Mouse (Mus musculus): ENCODE data around the gene Fam234a. TPM values are rescaled to one million over a fixed set of nuclear protein-coding genes. Genes with fewer than 3 reads are reported as not detected.

The Fam234a gene
- polyA plus RNA-seq, 1 experiment from 2014 or later, result 27.6 TPM

DNA sequence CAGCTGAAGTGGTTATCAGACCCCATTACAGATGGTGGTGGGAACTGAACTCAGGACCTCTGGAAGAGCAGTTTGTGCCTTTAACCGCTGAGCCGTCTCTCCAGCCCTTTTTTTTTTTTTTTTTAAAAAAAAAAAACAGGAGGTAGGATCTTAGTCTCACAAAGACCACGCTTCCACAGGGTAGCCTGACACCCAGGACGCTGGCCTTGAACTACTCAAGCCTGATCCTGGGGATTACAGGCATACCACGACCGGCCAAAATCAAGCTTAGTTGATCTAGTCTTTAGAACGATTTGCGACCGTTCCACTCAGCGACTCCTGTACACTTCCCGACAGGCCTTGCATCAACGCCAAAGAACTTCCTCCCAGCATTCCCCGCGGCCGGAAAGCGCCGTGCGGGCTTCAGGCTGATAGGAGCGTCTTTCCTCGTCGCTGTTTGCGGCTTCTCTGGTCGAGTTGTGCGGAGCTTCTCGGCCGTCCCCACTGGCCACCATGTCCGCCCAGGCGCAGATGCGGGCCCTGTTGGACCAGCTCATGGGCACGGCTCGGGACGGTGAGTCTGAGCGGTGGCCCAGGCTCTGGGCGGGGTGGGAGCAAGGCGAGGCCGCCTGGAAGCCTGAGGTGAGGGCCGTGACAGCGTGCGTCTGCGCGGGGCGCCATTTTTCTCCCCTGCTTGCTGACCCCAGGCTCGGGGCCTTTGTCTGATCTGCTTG is 8.7 kb upstream of the Fam234a start, which contains the start of gene Luc7l:
TSS of gene Luc7l (plus strand) at position 358 of the 713 bp plus-strand sequence.
- Histone ChIP-seq H3K27me3 (replicated peaks; ENCODE audit: low read depth, poor library complexity, severe bottlenecking) (no peaks in the 10 kb centered on the region), H3K4me3 (peak within 1 kb of the TSS; percentile 78), H3K27ac (replicated peaks) (peak within 1 kb of the TSS; percentile 96), H3K9me3 (no peaks in the 10 kb centered on the region), H3K4me1 (peaks cover 12% of the 10 kb centered on the region), H3K36me3 (replicated peaks) (peaks cover 35% of the 10 kb centered on the region)
- under 1% methylated on average over 43 of the region's 43 CpGs for WGBS
- peak; percentile 95 for DNase-seq (ENCODE audit: low spot score)

DNA sequence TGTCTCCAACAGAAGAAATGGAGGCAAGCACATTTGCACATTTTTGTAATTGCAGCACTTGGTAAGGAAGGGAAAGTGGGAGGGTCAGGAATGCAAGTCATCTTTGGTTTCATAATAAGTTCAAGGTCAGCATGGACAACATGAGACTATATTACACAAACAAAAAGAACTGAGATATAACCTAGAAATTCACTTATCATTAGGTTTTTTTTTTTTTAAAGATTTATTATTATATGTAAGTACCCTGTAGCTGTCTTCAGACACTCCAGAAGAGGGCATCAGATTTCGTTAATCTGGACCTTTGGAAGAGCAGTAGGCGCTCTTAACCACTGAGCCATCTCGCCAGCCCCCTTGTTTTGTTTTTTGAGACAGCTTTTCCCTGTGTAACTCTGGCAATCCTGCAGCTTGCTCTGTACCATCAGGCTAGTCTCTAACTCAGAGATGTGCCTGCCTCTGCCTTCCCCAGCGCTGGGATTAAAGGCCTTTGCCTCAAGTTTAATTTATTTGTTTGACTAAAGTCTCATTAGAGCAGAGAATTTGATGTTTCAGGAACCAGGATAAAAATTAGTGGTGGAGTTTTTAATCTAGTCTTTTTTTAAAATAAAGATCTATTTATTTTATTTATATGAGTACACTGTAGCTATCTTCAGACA is 8.0 kb upstream of the Fam234a start:
- H3K4me1 ChIP-seq, result peaks cover 12% of the 10 kb centered on the region
- no peaks in the 10 kb centered on the region for H3K27me3 ChIP-seq (replicated peaks; ENCODE audit: low read depth, poor library complexity, severe bottlenecking)
- DNase-seq (ENCODE audit: low spot score), result no peak
- WGBS, result 54% methylated on average over 4 of the region's 4 CpGs
- peak overlapping the region; percentile 96 for H3K27ac ChIP-seq (replicated peaks)
- peaks cover 28% of the 10 kb centered on the region for H3K36me3 ChIP-seq (replicated peaks)
- H3K9me3 ChIP-seq, result no peaks in the 10 kb centered on the region
- peak overlapping the region; percentile 78 for H3K4me3 ChIP-seq

DNA sequence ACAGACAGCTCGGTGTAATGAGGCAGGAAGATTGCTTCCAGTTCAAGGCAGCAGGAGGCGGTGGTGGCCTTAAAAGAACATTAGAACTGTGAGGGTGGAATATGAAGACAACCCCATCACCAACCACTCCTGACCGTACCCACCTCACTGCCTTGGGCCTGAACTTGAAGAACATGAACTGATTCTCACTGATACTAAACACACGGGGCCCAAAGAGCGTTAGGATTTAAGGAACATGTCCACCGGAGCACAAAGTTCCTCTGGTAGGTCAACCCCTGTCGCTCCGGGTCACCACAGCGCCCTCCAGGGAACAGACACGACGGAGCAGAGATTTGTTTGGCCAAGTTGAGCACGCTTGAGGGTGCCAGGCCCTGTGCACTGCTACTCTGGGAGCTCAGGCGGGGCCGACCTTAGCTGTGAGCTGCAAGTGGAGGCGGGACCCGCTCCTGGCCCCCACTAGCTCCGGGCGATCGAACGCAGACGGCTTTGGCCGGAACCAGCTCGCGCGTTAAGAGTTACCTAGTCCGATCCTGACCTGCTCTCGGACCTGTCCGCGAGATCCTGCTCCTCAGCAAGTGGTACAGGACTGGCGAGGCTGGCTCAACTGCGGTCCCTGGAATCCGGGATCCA is 456 bp downstream of the Fam234a start:
- WGBS, result under 1% methylated on average over 32 of the region's 32 CpGs
- Histone ChIP-seq H3K4me3 (peak overlapping the region; percentile 65), H3K27ac (replicated peaks) (peak overlapping the region; percentile 76), H3K4me1 (peaks cover 16% of the 10 kb centered on the region), H3K36me3 (replicated peaks) (no peaks in the 10 kb centered on the region), H3K9me3 (no peaks in the 10 kb centered on the region), H3K27me3 (replicated peaks; ENCODE audit: low read depth, poor library complexity, severe bottlenecking) (no peaks in the 10 kb centered on the region)
- no peak for DNase-seq (ENCODE audit: low spot score)

DNA sequence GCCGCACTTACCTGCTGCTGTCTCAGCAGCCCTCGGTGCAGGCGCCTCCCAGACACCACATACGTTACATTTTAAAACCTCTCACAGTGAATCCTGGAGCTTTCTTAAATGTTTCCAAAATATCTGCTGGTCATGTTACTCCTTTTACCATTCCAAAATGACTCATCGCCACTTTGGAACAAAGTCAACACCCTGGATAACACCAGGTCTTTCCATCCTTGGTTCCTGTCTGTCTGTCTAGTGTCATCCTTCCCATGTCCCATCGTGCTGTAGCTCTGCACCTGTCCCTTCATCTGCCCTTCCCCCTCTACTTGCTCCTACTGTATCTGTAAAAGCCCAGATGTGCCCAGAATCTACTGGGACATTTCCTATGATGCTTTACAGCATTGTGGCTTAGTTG is 3.1 kb downstream of the Fam234a start:
- no peak overlapping the region for H3K4me3 ChIP-seq
- WGBS, result 81% methylated on average over 6 of the region's 6 CpGs
- no peaks in the 10 kb centered on the region for H3K36me3 ChIP-seq (replicated peaks)
- H3K4me1 ChIP-seq, result peaks cover 24% of the 10 kb centered on the region
- H3K9me3 ChIP-seq, result no peaks in the 10 kb centered on the region
- DNase-seq (ENCODE audit: low spot score), result no peak
- no peaks in the 10 kb centered on the region for H3K27me3 ChIP-seq (replicated peaks; ENCODE audit: low read depth, poor library complexity, severe bottlenecking)
- no peak overlapping the region for H3K27ac ChIP-seq (replicated peaks)

DNA sequence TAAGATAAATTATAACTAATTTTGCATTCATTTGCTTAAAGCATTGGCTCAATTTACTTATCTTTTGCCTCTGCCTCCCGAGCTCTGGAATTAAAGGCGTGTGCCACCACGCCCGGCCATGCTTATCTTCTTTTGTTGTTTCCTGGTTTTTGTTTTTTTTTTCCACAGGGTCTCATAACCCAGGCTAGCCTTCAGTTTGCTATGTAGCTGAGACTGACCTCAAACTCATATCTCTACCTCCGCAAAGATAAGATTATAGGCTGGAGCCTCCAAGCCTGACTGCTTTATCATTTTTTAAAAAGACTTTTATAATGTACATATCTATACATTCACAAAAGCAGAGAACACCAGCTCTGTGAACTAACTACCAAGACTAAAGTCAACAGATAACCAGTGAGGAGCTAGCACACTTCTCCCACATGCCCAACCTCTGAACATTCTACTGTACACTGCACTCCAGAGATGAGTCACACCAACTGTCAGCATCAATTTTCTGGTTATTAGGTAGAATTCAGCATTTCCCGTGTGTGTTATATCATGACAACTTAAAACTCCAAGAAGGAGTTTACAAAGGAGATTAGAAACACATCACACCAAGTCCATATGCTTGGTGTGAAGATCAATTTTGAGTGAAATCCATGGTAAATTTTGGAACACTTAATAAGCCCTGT is 3.8 kb downstream of the Fam234a start:
- Histone ChIP-seq H3K27me3 (replicated peaks; ENCODE audit: low read depth, poor library complexity, severe bottlenecking) (no peaks in the 10 kb centered on the region), H3K4me3 (no peak overlapping the region), H3K4me1 (peaks cover 32% of the 10 kb centered on the region), H3K27ac (replicated peaks) (no peak overlapping the region), H3K36me3 (replicated peaks) (no peaks in the 10 kb centered on the region), H3K9me3 (no peaks in the 10 kb centered on the region)
- DNase-seq (ENCODE audit: low spot score), result no peak
- WGBS, result 86% methylated on average over 6 of the region's 6 CpGs

DNA sequence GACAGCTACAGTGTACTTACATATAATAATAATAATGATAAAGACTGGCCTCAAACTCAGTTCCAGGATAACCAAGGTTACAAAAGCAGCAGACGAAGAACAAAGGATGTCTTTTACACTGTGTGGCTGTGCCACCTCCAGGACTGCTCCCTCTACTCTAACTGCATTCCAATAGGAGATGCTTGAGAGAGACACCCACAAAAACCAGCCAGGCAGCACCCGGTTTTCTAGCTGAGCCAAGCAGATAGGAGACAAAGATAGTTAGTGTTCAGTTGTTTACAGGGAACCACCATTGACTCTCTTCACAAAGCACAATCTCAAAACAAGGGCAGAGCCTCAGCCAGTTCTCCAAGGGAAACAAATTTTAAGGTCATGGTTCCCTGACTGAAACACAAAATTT is 4.5 kb downstream of the Fam234a start:
- no peak for DNase-seq (ENCODE audit: low spot score)
- H3K36me3 ChIP-seq (replicated peaks), result no peaks in the 10 kb centered on the region
- H3K9me3 ChIP-seq, result no peaks in the 10 kb centered on the region
- no peaks in the 10 kb centered on the region for H3K27me3 ChIP-seq (replicated peaks; ENCODE audit: low read depth, poor library complexity, severe bottlenecking)
- no peak overlapping the region for H3K27ac ChIP-seq (replicated peaks)
- peaks cover 36% of the 10 kb centered on the region for H3K4me1 ChIP-seq
- no peak overlapping the region for H3K4me3 ChIP-seq
- WGBS, result 65% methylated on average over 2 of the region's 2 CpGs

DNA sequence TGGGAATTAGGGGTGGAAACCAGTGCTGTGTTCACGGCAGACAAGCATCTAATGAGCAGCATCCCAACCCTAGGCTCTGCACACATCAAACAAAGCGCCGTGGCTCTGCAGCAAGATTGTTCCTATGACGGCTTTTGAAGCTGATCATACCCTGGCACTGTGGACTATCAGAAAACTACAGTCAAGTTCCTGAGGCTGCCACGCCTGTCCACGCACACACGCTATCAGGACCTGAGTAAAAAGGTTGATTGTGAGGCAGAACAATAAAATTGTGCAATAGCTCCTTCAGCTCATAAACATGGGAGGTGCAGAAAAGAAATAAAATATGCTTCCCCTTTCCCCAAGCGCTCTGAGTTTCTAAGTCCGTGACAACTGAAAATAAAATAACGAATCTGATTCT is 6.4 kb downstream of the Fam234a start:
- 88% methylated on average over 10 of the region's 10 CpGs for WGBS
- Histone ChIP-seq H3K4me3 (no peak overlapping the region), H3K27me3 (replicated peaks; ENCODE audit: low read depth, poor library complexity, severe bottlenecking) (no peaks in the 10 kb centered on the region), H3K9me3 (no peaks in the 10 kb centered on the region), H3K4me1 (peaks cover 20% of the 10 kb centered on the region), H3K27ac (replicated peaks) (no peak overlapping the region), H3K36me3 (replicated peaks) (no peaks in the 10 kb centered on the region)
- no peak for DNase-seq (ENCODE audit: low spot score)

DNA sequence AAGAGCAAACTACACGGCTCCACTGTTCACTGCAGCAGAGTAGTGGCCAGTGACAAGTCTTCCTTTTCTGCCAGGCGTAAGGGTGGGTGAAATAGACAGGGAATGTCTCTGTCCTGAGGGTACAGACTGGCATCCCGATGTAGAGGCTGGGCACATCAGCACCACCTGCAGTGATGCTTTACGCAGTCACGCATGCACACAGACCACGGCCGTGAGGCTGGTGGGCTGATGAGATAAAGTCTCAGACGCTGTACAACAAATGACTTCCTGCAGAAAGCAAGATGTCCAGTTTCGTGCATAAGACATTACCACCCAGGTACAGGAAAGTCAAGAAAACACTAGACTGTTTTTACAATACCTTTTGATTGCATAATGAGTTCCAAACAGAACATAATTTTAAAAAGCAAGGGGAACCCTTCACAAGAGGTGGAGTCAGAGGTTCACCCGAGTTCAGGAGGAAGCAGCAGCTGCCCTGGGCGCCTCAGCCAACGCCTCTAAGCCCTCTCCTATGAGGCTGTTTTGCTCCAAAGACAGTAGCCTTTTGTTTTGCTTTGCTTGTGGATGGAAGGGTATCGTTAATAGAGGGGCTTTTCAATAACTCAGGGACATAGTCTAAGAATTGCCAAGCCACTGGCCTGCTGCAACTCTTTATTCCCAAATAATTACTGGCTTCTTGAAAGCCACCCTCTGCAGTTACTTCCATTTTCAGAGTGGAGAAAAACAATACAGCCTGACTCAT is 8.8 kb downstream of the Fam234a start:
- Histone ChIP-seq H3K36me3 (replicated peaks) (no peaks in the 10 kb centered on the region), H3K27ac (replicated peaks) (0 out of 2 replicates have a peak overlapping the region, but pooled peaks have one; percentile 26), H3K27me3 (replicated peaks; ENCODE audit: low read depth, poor library complexity, severe bottlenecking) (no peaks in the 10 kb centered on the region), H3K4me1 (peaks cover 20% of the 10 kb centered on the region), H3K4me3 (no peak overlapping the region), H3K9me3 (no peaks in the 10 kb centered on the region)
- no peak for DNase-seq (ENCODE audit: low spot score)
- WGBS, result 45% methylated on average over 13 of the region's 13 CpGs

DNA sequence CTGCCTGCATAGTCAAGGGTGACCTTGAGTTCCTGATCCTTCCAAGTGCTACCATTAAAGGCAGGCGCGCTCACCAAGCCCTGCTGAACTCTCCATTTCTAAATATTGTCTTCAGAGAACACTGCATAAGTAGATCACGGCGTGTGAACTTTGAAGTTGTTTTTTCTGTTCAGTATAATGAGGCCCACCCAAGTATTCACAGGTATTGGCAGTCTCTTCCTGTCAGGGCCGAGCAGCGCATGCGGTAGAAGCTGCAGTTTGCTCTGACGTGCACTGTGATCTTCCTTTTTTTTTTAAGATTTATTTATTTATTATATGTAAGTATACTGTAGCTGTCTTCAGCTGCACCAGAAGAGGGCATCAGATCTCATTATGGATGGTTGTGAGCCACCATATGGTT is 9.7 kb downstream of the Fam234a start:
- H3K4me3 ChIP-seq, result no peak overlapping the region
- DNase-seq (ENCODE audit: low spot score), result no peak
- H3K27ac ChIP-seq (replicated peaks), result no peak overlapping the region
- WGBS, result 92% methylated on average over 8 of the region's 8 CpGs
- peaks cover 20% of the 10 kb centered on the region for H3K4me1 ChIP-seq
- no peaks in the 10 kb centered on the region for H3K36me3 ChIP-seq (replicated peaks)
- H3K9me3 ChIP-seq, result no peaks in the 10 kb centered on the region
- H3K27me3 ChIP-seq (replicated peaks; ENCODE audit: low read depth, poor library complexity, severe bottlenecking), result no peaks in the 10 kb centered on the region

DNA sequence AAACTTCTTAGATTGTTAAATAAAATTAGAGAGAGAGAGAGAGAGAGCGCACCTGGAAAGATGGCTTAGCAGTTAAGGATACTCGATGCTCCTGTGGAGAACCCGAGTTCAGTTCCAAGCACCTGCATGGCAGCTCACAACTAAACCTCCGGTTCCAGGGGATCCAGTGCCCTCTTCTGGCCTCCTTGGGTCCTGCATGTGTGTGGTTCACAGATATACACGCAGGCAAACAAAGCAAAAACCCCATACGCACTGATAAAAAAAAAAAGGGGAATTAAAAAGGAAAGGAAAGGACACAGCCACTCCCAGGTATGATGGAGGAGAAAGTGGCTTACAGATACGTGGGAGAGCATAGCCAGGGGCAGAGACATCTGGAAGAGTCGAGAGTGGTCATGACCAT is 11.2 kb downstream of the Fam234a start:
- DNase-seq (ENCODE audit: low spot score), result no peak
- H3K27ac ChIP-seq (replicated peaks), result no peak overlapping the region
- H3K9me3 ChIP-seq, result no peaks in the 10 kb centered on the region
- peaks cover 20% of the 10 kb centered on the region for H3K4me1 ChIP-seq
- H3K36me3 ChIP-seq (replicated peaks), result no peaks in the 10 kb centered on the region
- no peaks in the 10 kb centered on the region for H3K27me3 ChIP-seq (replicated peaks; ENCODE audit: low read depth, poor library complexity, severe bottlenecking)
- no peak overlapping the region for H3K4me3 ChIP-seq
- WGBS, result 72% methylated on average over 8 of the region's 8 CpGs

DNA sequence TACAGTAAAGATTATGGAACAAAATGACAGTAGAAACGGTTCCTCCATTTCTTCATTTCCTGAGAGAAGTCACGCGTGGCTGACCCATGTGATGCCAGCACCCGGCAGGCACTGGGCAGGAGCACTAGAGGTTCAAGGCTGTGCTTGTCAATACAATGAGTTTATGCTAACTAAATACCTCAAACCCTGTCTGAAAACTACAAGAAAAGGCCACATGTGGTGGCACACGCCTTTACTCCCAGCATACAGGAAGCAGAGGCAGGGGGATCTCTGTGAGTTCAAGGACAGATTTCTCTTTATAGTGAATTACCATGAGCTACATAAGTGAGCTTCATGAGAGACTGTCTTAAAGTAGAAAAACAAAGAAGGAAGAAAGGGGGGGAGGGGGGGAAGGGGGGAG is 12.9 kb downstream of the Fam234a start:
- Histone ChIP-seq H3K9me3 (no peaks in the 10 kb centered on the region), H3K27ac (replicated peaks) (no peak overlapping the region), H3K4me3 (no peak overlapping the region), H3K27me3 (replicated peaks; ENCODE audit: low read depth, poor library complexity, severe bottlenecking) (no peaks in the 10 kb centered on the region), H3K4me1 (peaks cover 14% of the 10 kb centered on the region), H3K36me3 (replicated peaks) (no peaks in the 10 kb centered on the region)
- DNase-seq (ENCODE audit: low spot score), result no peak
- 90% methylated on average over 5 of the region's 5 CpGs for WGBS

DNA sequence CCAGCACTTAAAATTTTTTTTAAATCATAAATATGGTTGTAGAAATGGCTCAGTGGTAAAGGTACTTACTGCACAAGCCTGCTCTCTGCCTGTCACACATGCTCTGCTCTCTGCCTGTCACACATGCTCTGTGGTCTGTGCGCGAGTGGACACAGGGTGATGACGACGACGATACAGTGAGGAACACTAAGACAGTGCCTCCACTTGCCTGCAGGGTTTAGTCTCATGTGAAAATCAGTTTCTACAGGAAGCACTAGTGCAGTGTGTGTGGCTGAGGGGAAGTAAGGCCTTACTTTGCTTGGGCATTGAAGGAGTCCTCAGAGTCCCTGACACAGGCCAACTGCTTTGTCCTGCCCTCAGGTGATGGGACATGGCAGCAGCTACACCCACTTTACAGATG is 14.3 kb downstream of the Fam234a start:
- Histone ChIP-seq H3K27ac (replicated peaks) (no peak overlapping the region), H3K9me3 (no peaks in the 10 kb centered on the region), H3K4me1 (no peaks in the 10 kb centered on the region), H3K36me3 (replicated peaks) (no peaks in the 10 kb centered on the region), H3K4me3 (no peak overlapping the region), H3K27me3 (replicated peaks; ENCODE audit: low read depth, poor library complexity, severe bottlenecking) (no peaks in the 10 kb centered on the region)
- WGBS, result 94% methylated on average over 5 of the region's 5 CpGs
- no peak for DNase-seq (ENCODE audit: low spot score)

Measured in embryonic facial prominence, embryonic 10.5 days (tissue).